Mouse (Mus musculus) left cerebral cortex, postnatal 14 days (tissue): ENCODE results near the gene Dhrs9. TPM values are rescaled to one million over a fixed set of nuclear protein-coding genes. Genes with fewer than 3 reads are reported as not detected.

Experiments used
- DNase-seq, 2 experiments: peaks; one replicate each; pipeline ENCODE4 v3.0.0; 2021 to 2022; ENCODE audit warnings: low spot score in 2 of 2, mixed read lengths in 1 of 2
- intact Hi-C: fragments of 180-260 bp; cut with DNase I; formaldehyde crosslinking; loops from one replicate; pipeline ENCODE4 v1.15.1; 2025
- total RNA-seq, 2 experiments: library from RNA; stranded (reverse); gene quantifications; 2 replicates each; pipeline ENCODE4 v1.2.3; 2021

Gene Dhrs9
- total RNA-seq, 2 experiments from 2014 or later: not detected

GRCm38 (mm10) chr2:69414539-69414938 lies 34.3 kb downstream of the Dhrs9 start:
- no peak for DNase-seq
- intact Hi-C loops: no loop called here

DNA sequence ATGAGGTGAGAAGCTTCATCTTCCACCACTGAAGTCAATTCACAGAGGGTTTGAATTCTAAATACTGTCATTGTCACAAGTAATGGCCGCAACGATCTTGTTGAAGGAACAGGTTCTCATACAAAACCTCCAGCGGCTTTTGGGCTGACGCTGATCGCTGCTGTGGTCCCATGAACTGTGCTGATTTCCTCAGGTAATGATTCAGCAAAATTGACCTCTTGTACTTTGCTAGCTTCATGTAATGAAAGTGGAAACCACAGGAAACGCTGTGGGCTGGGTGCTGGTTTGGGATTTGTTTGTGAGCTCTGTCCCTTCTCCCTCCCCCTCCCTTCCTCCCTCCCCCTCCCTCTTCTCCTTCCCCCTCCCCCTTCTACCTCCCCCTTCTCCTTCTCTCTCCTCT lies 34.8 kb downstream of the Dhrs9 start:
- no peak for DNase-seq
- intact Hi-C loops: no loop called here

- intact Hi-C loops: no loop called here
- no peak for DNase-seq
These were observed 38.1 kb downstream of the Dhrs9 start for GRCm38 (mm10) chr2:69418294-69418881.

GRCm38 (mm10) chr2:69424829-69425228 lies 44.6 kb downstream of the Dhrs9 start:
- intact Hi-C loops: loop anchor here (5.0 kb wide), 3 partner anchors 148 to 863 kb away; no protein-coding TSS in a partner anchor

GRCm38 (mm10) chr2:69426081-69426480 lies 45.8 kb downstream of the Dhrs9 start:
- peak in 1 of 2 experiments; percentile 36 for DNase-seq
- intact Hi-C loops: loop anchor here (5.0 kb wide), 3 partner anchors 149 to 864 kb away; no protein-coding TSS in a partner anchor

More at GRCm38 (mm10) chr2:69424829-69425228, 44.6 kb downstream of the Dhrs9 start:
- DNase-seq: no peak

DNA sequence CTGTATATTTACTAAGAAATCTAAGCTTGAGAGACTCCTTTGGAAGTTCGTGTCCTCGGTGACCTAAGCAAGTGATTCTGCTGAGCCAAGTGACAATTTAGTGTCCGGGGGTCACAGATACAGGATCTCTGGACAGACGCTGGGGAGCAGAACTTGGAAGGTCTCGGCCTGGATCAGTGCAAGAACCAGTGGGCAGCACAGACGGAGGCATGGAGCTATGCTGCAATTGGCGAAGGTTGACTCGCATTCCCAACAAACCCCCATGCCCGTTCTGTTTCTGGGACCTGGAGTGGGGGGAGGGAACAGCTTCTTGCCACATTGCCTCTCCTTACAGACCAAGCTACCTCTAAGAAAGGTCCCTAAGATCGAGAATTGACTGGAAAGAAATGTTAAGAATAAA lies 46.9 kb downstream of the Dhrs9 start:
- DNase-seq: no peak

GRCm38 (mm10) chr2:69428116-69428515 lies 47.9 kb downstream of the Dhrs9 start:
- DNase-seq: peak; percentile 59 to 83
- intact Hi-C loops: loop anchor here (5.0 kb wide), 3 partner anchors 151 to 866 kb away; no protein-coding TSS in a partner anchor

More for the DNA sequence above, 46.9 kb downstream of the Dhrs9 start:
- intact Hi-C loops: loop anchor here (5.0 kb wide), 3 partner anchors 150 to 865 kb away; no protein-coding TSS in a partner anchor

DNA sequence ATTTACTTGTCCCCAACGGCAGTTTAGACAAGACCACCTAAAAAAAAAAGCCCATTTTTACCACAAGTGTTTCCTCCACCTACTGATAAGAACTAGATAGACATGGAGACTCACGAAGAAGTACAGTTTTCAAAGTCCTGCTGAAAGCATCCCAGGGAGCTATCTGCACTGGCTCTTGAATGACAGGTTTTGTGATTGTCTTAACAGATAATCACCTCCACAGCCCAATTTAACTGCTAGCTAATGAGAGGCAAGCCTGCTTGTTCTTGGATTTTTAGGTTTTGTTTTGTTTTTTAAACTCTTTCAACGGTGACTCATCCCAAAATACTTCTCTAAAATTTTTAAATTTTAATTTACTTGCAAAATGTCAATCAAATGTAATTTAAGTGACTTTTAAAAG lies 61.4 kb downstream of the Dhrs9 start:
- intact Hi-C loops: no loop called here
- no peak for DNase-seq

GRCm38 (mm10) chr2:69445896-69446472 lies 65.7 kb downstream of the Dhrs9 start:
- peak; percentile 10 to 32 for DNase-seq

DNA sequence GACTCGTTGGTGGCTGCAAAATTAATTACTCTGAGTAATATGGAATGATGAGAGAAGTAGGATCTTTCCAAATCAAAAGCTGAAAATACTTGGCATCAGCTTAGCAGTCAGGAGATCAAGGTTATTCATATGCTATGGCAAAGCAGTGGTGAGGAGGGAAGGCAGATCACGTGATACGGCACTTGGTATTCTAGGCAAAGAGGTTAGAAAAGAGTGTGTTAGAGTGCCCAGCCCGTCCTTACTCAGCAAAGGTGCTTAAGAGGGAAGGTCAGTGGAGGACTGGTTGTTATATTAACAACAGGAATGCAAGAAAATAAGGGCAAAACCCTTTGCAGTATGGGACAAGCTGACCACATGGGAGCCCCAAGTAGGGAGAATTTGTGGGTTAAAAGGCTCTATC lies 68.3 kb downstream of the Dhrs9 start:
- DNase-seq: no peak
- intact Hi-C loops: no loop called here

More at GRCm38 (mm10) chr2:69445896-69446472, 65.7 kb downstream of the Dhrs9 start:
- intact Hi-C loops: no loop called here

DNA sequence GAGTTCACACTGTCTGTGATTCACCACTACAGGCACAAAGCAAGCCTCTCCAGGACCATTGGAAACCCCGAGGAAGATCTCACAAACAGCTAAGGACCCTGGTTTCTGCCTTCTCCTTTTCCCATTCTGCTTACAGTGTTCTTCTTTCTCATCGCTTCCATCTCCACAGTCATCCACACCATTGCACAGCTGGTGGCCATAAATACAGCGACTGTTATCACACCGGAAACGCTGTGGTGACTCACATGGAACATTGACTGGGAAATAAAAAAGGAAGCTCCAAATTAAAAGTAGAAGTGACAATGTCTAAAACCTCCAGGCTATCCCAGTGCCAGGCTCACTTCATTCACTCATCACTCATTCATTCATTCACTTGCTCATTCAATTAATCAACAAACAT lies 70.9 kb downstream of the Dhrs9 start:
- DNase-seq: peak in 1 of 2 experiments; percentile 10
- intact Hi-C loops: no loop called here

Other genes with a start within 250 kb of the Dhrs9 start
- gene Nostrin, start 244.6 kb upstream of the Dhrs9 start, total RNA-seq: 1 to 10 TPM; 4.7 to 7.6 TPM
- 1 to 10 TPM; 2.0 to 3.1 TPM for gene Spc25, start 174.3 kb upstream of the Dhrs9 start, total RNA-seq
- gene G6pc2, start 169.4 kb upstream of the Dhrs9 start, total RNA-seq: not detected
- not detected for gene Abcb11, start 37.8 kb upstream of the Dhrs9 start, total RNA-seq
- gene Lrp2, start 205.6 kb downstream of the Dhrs9 start, total RNA-seq: under 1 TPM; 0.09 to 0.17 TPM